Mouse (Mus musculus) neural tube, embryonic 12.5 days (tissue): Measurements from ENCODE around the gene Galntl5. TPM values are rescaled to one million over a fixed set of nuclear protein-coding genes. Genes with fewer than 3 reads are reported as not detected.
"Not testable (repeated sequence)": the region's sequence is repeated elsewhere in the genome, so short reads cannot be mapped to it uniquely, and the experiment has no call there.

Experiments
- ATAC-seq: fragments of 200-750 bp; cut with Nextera tagmentation; 2 replicates; pipeline ENCODE4 v1.8.0; 2017; ENCODE audit warnings: low read depth, mild to moderate bottlenecking, moderate TSS enrichment, moderate library complexity; ENCODE audit not compliant: low FRiP score
- H3K27ac ChIP-seq: fragments of 300-500 bp; sonication (generic); 2 replicates; pipeline ENCODE4 v1.5.1; 2016
- H3K27me3 ChIP-seq: fragments of 300-500 bp; sonication (generic); replicated peaks from 2 replicates; pipeline ENCODE4 v1.6.1; 2016; ENCODE audit warnings: mild to moderate bottlenecking
- H3K36me3 ChIP-seq: fragments of 300-500 bp; sonication (generic); 2 replicates; pipeline ENCODE4 v1.6.1; 2016; ENCODE audit warnings: mild to moderate bottlenecking
- H3K4me1 ChIP-seq: fragments of 300-500 bp; sonication (generic); 2 replicates; pipeline ENCODE4 v1.6.1; 2016
- H3K4me2 ChIP-seq: fragments of 300-500 bp; sonication (generic); replicated peaks from 2 replicates; pipeline ENCODE4 v1.6.1; 2016; ENCODE audit warnings: mild to moderate bottlenecking
- H3K4me3 ChIP-seq: fragments of 300-500 bp; sonication (generic); 2 replicates; pipeline ENCODE4 v1.5.1; 2016
- H3K9ac ChIP-seq: fragments of 300-500 bp; sonication (generic); 2 replicates; pipeline ENCODE4 v1.6.1; 2016; ENCODE audit warnings: mild to moderate bottlenecking
- H3K9me3 ChIP-seq: fragments of 300-500 bp; sonication (generic); 2 replicates; pipeline ENCODE4 v1.6.1; 2016; ENCODE audit warnings: mild to moderate bottlenecking
- WGBS: fragments of 180-500 bp; shearing (Covaris S2); methylation state at CpG from one replicate; pipeline ENCODE4 v1.1.7; 2016; 5-methylcytosine and 5-hydroxymethylcytosine counted together
- polyA plus RNA-seq: library from polyadenylated mRNA; unstranded; fragments of >200 nt; fragmentation: Nextera tagmentation; extraction: Ambion mirVana; gene quantifications from 2 replicates; pipeline ENCODE4 v1.2.1, GENCODE M21; 2016

The Galntl5 gene
- polyA plus RNA-seq, 1 experiment from 2014 or later = not detected

DNA sequence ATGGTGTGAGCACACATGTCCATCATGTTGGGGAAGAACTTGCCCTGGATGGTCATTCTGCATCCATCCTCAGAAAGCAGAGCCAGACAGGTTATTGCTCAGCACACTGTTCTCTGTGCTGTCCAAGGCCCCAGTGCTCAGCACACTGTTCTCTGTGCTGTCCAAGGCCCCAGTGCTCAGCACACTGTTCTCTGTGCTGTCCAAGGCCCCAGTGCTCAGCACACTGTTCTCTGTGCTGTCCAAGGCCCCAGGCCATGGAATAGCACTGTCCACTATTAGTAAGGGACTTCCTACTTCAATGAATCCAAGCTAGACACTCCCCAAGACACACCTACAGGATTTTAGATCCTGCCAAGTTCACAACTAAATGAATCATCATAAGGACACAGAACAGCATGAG is 32.0 kb downstream of the Galntl5 start:
- not testable (repeated sequence) for H3K9me3 ChIP-seq, H3K27me3 ChIP-seq, H3K4me3 ChIP-seq, H3K27ac ChIP-seq, H3K4me2 ChIP-seq, ATAC-seq, H3K4me1 ChIP-seq, H3K36me3 ChIP-seq, H3K9ac ChIP-seq

DNA sequence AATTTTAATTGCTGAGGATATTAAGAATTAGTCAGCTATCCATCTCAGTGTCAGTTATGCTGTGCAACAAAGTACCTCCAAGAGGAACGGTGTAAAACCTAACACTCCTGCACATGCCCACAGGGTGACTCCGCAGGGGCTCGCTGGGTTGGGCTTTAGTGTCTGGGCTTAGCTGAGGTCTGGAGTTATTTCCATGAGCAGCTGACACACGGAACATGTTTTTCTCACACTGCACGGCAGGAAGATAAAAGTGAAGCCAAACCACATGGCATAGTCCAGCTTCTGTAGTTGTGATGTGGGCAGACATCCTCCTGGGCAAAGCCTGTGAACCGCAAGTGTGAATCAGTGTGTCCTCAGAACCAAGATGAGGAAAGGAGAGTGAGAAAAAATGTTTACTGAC is 33.7 kb downstream of the Galntl5 start:
- H3K4me1 ChIP-seq = no peaks in the 10 kb centered on the region
- no peaks in the 10 kb centered on the region for H3K36me3 ChIP-seq
- H3K9ac ChIP-seq = no peak overlapping the region
- H3K4me2 ChIP-seq = no peak overlapping the region
- ATAC-seq = no peak
- no peak overlapping the region for H3K4me3 ChIP-seq
- no peaks in the 10 kb centered on the region for H3K9me3 ChIP-seq
- no peak overlapping the region for H3K27ac ChIP-seq
- WGBS = 83% methylated on average over 6 of the region's 6 CpGs
- no peaks in the 10 kb centered on the region for H3K27me3 ChIP-seq

DNA sequence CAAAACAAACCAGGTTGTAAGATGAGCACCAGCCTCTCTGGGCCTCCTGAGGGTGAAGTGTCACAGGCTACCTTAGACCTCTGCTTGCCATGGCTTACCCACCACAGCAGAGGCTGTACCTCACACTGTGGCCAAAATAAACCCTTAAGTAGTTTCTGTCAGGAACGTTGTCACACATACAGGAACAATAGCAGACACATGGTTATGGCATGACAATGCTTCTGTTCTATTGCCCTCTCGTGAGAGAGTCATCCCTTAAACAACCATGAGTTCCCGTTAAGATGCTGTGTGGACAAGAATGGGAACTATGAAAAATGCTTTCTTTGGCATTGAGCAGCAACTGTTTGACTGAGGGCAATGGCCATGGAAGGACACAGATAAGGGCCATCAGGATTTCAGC is 40.3 kb downstream of the Galntl5 start, which contains the start of gene Galnt11:
Gene Galnt11 (plus strand): TSS at position 301 of the 400 bp plus-strand sequence.
- WGBS = 89% methylated on average over 3 of the region's 3 CpGs
- Histone ChIP-seq H3K4me1 (no peaks in the 10 kb centered on the region; the same call in none of the 2 replicates), H3K4me2 (peak within 1 kb of the TSS; percentile 63), H3K36me3 (no peaks in the 10 kb centered on the region), H3K27me3 (no peaks in the 10 kb centered on the region), H3K9me3 (no peaks in the 10 kb centered on the region), H3K27ac (no peak within 1 kb of the TSS), H3K4me3 (peak within 1 kb of the TSS; percentile 81), H3K9ac (peak within 1 kb of the TSS; percentile 86)
- ATAC-seq = no peak

DNA sequence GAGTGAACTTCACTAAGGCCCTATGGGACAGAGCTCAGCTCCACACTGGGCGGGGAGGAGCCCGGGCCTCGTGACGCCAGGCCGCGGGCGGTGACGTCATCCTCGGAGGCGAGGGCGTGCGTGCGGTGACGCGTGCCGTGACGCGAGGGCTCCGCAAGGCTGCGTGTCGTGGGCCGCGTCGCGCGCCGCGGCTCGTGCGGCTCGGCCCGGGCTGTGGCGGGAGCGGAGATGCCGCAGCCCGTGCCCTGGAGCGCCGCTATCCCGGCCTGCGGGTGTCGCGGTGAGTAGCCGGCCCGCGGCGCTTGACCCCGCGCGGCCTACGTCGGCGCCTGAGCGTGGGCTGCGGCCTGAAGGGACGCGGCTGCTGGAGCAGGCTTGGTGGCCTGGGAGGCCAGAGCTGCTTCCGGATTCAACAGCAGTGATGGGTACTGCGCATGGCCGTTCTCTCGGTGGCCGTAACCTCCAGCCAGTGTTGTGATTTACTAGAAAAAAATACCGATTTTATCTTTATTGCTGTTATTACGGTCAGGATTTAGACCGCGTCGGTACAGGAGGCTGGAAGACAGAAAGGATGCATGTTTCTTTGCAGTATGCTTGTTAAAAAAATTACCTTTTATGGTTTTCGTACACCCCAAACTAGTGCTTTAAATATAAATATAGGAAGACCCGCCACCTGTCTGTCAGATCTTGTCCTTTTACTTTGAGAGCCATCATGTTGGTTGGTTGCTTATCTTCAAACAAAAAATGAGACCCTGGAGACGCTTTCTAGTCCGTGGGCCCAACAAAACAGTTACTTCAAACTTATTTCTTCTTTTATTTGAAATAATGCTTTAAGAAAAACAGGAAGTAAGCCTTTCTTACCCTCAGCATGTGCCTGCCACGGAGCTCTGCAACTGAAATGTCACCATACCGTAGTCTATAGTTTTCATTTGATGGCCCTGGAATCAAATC is 41.8 kb downstream of the Galntl5 start, which contains the start of gene E130116L18Rik:
Gene E130116L18Rik (minus strand): TSS at position 402 of the 951 bp plus-strand sequence.
- Histone ChIP-seq H3K9me3 (no peaks in the 10 kb centered on the region), H3K27me3 (no peaks in the 10 kb centered on the region), H3K4me3 (peak within 1 kb of the TSS; percentile 81), H3K9ac (peak within 1 kb of the TSS; percentile 86), H3K27ac (no peak within 1 kb of the TSS), H3K4me2 (peak within 1 kb of the TSS; percentile 63), H3K36me3 (no peaks in the 10 kb centered on the region), H3K4me1 (no peaks in the 10 kb centered on the region; the same call in none of the 2 replicates)
- ATAC-seq = peak; percentile 97
- 4% methylated on average over 72 of the region's 72 CpGs for WGBS

DNA sequence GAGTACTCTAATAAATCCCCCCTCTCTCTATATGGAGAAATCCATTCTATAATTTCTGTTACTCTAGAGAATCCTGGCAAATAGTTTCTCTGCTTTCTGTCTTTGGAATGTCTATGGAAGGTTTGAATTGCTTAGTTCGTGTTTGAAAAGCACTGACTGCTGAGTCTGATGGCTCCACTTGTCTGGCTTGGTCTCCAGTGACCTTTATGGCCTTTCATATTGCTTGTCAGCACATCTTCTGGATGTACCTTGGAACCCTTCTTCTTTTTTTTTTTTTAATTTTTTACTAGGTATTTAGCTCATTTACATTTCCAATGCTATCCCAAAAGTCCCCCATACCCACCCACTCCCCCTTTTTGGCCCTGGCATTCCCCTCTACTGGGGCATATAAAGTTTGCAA is 43.1 kb downstream of the Galntl5 start:
- not testable (repeated sequence) for H3K4me1 ChIP-seq, H3K9ac ChIP-seq, ATAC-seq, H3K27me3 ChIP-seq, H3K36me3 ChIP-seq, H3K27ac ChIP-seq, H3K9me3 ChIP-seq, H3K4me3 ChIP-seq
- WGBS = 90% methylated on average over 1 of the region's 1 CpGs
- peak overlapping the region; percentile 63; the same call in 1 of the 2 replicates for H3K4me2 ChIP-seq

DNA sequence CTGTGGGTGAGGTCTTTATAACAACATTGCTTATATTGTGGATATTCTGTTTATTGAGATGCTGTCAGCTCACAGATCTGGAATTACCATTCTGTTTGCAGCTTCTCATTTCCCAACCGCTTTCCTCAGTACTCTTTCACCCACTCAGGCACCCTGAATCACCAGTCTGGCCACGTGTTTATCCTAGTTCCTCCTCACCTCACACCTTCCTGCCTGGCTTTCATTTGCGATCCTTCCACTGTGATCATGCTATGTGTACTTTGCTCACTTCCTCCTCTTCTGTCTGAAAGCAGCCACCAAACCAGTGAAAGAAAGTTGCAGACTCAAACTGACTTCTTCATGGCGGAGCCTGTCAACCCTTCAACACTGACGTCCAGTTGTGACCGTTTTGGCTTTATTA is 61.8 kb downstream of the Galntl5 start:
- Histone ChIP-seq H3K4me1 (no peaks in the 10 kb centered on the region), H3K27ac (no peak overlapping the region), H3K36me3 (peaks cover 6% of the 10 kb centered on the region), H3K9me3 (no peaks in the 10 kb centered on the region), H3K4me2 (no peak overlapping the region), H3K4me3 (no peak overlapping the region), H3K27me3 (no peaks in the 10 kb centered on the region), H3K9ac (no peak overlapping the region)
- 92% methylated on average over 6 of the region's 6 CpGs for WGBS
- ATAC-seq = no peak

DNA sequence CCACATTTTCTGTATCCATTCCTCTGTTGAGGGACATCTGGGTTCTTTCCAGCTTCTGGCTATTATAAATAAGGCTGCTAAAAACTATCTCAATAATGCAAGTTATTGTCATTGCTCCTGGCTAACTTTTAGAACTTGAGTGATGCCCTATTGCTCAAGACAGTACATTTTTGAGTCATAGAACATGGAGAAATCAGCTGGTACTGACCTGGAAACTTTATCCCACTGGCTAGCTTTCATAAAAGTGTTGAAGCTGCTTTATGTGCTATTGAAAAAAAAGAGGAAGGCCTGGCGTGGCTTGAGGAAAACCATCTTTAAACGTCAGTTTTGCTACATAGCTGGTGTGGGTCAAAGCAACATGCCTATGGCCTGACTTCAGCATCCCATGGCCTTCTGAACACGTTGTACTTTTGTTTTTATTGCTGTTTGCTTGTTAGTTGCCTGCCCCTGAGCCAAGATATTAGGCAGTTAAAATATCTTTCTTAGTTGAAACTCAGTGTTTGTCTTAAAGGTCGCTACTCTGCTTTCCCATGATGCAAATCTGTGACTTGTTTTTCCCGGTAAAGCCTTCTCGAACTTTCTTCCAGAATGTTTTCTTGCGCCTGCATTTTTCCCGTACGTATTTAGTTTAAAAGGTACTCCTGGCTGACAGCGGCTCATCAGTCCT is 64.7 kb downstream of the Galntl5 start:
- Histone ChIP-seq H3K27me3 (no peaks in the 10 kb centered on the region), H3K4me1 (no peaks in the 10 kb centered on the region), H3K9me3 (no peaks in the 10 kb centered on the region), H3K9ac (no peak overlapping the region), H3K4me3 (no peak overlapping the region), H3K4me2 (no peak overlapping the region), H3K27ac (no peak overlapping the region), H3K36me3 (peaks cover 16% of the 10 kb centered on the region)
- 90% methylated on average over 10 of the region's 10 CpGs for WGBS
- ATAC-seq = no peak

DNA sequence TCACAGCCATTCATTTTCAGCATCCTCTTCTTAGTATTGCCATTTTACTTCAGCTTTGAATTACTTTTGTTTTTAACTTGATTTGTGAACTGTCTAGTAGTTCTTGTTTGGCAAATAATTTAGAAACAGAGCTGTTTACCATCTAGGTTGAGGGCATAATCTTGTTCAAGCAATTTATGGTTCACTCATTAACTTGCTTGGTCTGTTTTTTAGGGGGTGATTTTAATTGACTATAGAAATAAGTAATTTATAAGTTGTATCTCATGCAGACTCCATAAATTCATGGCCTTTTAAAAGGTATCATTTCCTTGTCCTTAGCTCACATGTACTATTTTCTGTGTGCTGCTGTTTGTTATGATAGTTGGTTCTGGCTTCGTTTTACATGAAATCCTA is 65.2 kb downstream of the Galntl5 start:
- Histone ChIP-seq H3K9me3 (no peaks in the 10 kb centered on the region), H3K4me3 (no peak overlapping the region), H3K9ac (no peak overlapping the region), H3K27me3 (no peaks in the 10 kb centered on the region), H3K4me2 (no peak overlapping the region), H3K27ac (no peak overlapping the region), H3K36me3 (peaks cover 21% of the 10 kb centered on the region), H3K4me1 (no peaks in the 10 kb centered on the region)
- 76% methylated on average over 1 of the region's 1 CpGs for WGBS
- ATAC-seq = no peak

DNA sequence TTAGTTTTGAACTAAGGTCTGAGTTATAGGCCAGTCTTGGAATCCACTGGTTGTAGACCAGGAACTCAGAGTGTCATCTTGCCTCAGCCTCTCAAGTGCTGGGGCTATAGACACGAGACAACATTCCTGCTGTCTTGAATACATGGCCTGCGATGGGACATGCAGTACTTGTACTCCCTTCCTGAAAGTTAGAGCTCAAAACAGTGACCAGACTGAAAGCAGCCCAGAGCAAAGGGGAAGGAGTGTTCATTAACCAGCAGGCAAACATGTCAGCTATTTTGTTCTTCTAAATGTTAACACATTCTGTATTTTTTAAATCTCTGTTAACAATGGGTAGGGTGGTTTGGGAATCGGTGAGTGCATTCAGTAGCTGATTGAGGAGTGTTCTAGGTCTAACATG is 65.8 kb downstream of the Galntl5 start:
- Histone ChIP-seq H3K9me3 (no peaks in the 10 kb centered on the region), H3K4me1 (no peaks in the 10 kb centered on the region), H3K4me2 (no peak overlapping the region), H3K36me3 (peaks cover 27% of the 10 kb centered on the region), H3K4me3 (no peak overlapping the region), H3K27ac (no peak overlapping the region), H3K9ac (no peak overlapping the region), H3K27me3 (no peaks in the 10 kb centered on the region)
- WGBS = 87% methylated on average over 3 of the region's 3 CpGs
- no peak for ATAC-seq

DNA sequence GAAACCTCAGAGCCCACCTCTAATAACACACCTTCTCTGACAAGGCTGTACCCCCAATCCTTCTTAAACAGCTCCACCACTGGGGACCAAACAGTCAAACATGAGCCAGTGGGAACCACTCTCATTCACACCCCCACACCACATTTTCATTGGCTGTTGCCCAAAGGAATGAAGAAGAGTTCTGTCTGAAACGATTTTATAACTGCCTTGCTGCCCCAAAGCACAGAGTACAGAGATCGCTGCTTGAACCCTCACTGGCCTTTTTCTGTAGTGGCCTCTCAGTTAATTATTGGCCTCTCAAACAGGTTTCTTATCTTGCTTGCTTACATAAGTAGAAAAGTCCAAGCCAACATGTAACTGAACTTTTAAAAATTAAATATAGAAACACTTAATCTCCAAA is 71.2 kb downstream of the Galntl5 start:
- 93% methylated on average over 2 of the region's 2 CpGs for WGBS
- Histone ChIP-seq H3K27ac (no peak overlapping the region), H3K9me3 (no peaks in the 10 kb centered on the region), H3K27me3 (no peaks in the 10 kb centered on the region), H3K4me3 (no peak overlapping the region), H3K36me3 (peaks cover 62% of the 10 kb centered on the region), H3K4me1 (no peaks in the 10 kb centered on the region), H3K4me2 (no peak overlapping the region), H3K9ac (no peak overlapping the region)
- ATAC-seq = no peak

DNA sequence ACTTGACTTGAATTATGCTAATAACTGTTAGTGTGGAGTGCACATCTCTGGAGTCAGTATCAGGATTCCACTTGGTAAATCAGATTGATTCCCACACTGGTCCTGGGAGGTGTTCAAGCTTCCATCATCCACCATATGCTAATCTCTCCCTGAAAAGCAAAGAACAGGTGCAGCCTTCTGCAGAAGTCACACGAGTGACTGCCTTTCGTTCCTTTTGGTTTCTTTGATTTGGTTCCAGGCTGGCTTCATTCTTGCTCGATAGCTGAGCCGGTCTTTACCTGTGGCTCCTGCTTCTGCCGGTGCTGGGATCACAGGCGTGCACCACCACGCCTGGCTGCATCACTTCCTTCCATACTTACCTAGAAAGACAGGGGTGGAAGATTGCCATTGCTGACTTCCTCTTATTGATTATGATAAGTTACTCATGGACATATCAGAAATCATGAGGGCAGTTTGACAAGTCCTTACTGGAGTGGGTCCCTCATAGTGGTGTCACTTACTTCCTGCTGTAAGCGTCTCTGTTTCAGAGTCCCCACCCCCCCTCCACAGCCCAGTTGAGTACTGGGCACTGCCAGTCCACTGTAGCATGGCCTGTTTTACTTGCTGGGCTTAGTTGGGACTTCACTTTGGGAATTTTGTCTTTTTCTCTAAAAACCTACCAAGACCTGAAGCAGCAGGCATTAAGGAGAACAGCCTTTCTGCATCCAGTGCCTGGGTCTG is 71.7 kb downstream of the Galntl5 start:
- H3K27ac ChIP-seq = no peak overlapping the region
- H3K9ac ChIP-seq = no peak overlapping the region
- H3K9me3 ChIP-seq = no peaks in the 10 kb centered on the region
- H3K4me2 ChIP-seq = no peak overlapping the region
- 94% methylated on average over 8 of the region's 8 CpGs for WGBS
- H3K4me1 ChIP-seq = no peaks in the 10 kb centered on the region
- no peak for ATAC-seq
- H3K36me3 ChIP-seq = peaks cover 67% of the 10 kb centered on the region
- H3K27me3 ChIP-seq = no peaks in the 10 kb centered on the region
- H3K4me3 ChIP-seq = no peak overlapping the region

DNA sequence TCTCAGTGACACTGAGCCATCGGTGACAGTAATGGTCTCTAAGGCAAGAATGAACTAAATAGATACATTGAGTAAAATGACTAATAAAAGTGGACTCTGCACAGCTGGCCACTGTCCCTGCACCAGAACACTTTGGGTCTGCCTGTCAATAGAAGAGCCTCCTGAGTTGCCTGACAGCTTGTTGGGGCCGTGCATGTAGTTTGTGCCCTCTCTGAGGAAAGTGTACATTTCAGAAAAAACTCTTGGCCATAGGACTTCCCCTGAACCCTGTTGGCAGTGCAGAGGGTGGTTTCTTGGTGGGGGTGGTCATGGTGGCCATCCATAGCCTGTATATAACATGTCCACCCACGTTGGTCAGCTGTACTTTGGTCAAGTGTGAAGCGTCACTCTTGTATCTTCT is 73.2 kb downstream of the Galntl5 start:
- no peak overlapping the region for H3K9ac ChIP-seq
- H3K27me3 ChIP-seq = no peaks in the 10 kb centered on the region
- no peak overlapping the region for H3K27ac ChIP-seq
- peaks cover 77% of the 10 kb centered on the region for H3K36me3 ChIP-seq
- 96% methylated on average over 4 of the region's 4 CpGs for WGBS
- no peak overlapping the region for H3K4me2 ChIP-seq
- no peak overlapping the region for H3K4me3 ChIP-seq
- H3K4me1 ChIP-seq = no peaks in the 10 kb centered on the region
- ATAC-seq = no peak
- H3K9me3 ChIP-seq = no peaks in the 10 kb centered on the region
